Mouse (Mus musculus) CH12F3 (cell line): Measurements from ENCODE around the gene Dennd4a.

Experiments
- in situ Hi-C: fragments of 300-500 bp; cut with MboI; formaldehyde crosslinking; loops from 2 replicates; pipeline ENCODE4 v1.14.3; 2020; ENCODE audit warnings: low sequenced_read_pairs

Gene Dennd4a

GRCm38 (mm10) chr9:64913406-64913805 lies 102.3 kb downstream of the Dennd4a start:
- in situ Hi-C loops = no loop called here

GRCm38 (mm10) chr9:64913973-64914372 lies 102.8 kb downstream of the Dennd4a start:
- in situ Hi-C loops = no loop called here

GRCm38 (mm10) chr9:64914629-64915028 lies 103.5 kb downstream of the Dennd4a start:
- in situ Hi-C loops = no loop called here

GRCm38 (mm10) chr9:64918560-64918959 lies 107.4 kb downstream of the Dennd4a start:
- in situ Hi-C loops = no loop called here

- in situ Hi-C loops = no loop called here
These were observed 114.6 kb downstream of the Dennd4a start for GRCm38 (mm10) chr9:64925771-64926170.

- in situ Hi-C loops = no loop called here
These were observed 115.3 kb downstream of the Dennd4a start for GRCm38 (mm10) chr9:64926201-64926991.

GRCm38 (mm10) chr9:64930256-64930655 lies 119.1 kb downstream of the Dennd4a start:
- in situ Hi-C loops = no loop called here

GRCm38 (mm10) chr9:64931751-64932610 lies 120.8 kb downstream of the Dennd4a start:
- in situ Hi-C loops = no loop called here

GRCm38 (mm10) chr9:64934015-64934754 lies 123.0 kb downstream of the Dennd4a start:
- in situ Hi-C loops = no loop called here

- in situ Hi-C loops = no loop called here
These were observed 125.4 kb downstream of the Dennd4a start for GRCm38 (mm10) chr9:64936508-64936907.

GRCm38 (mm10) chr9:64937491-64937890 lies 126.4 kb downstream of the Dennd4a start:
- in situ Hi-C loops = no loop called here

GRCm38 (mm10) chr9:64938535-64938934 lies 127.4 kb downstream of the Dennd4a start:
- in situ Hi-C loops = no loop called here

- in situ Hi-C loops = no loop called here
These were observed 128.1 kb downstream of the Dennd4a start for GRCm38 (mm10) chr9:64939281-64939680.

- in situ Hi-C loops = no loop called here
These were observed 128.7 kb downstream of the Dennd4a start for GRCm38 (mm10) chr9:64939790-64940189.

GRCm38 (mm10) chr9:64940731-64941346 lies 129.7 kb downstream of the Dennd4a start:
- in situ Hi-C loops = no loop called here

GRCm38 (mm10) chr9:64941650-64942049 lies 130.5 kb downstream of the Dennd4a start:
- in situ Hi-C loops = no loop called here

- in situ Hi-C loops = no loop called here
These were observed 132.9 kb downstream of the Dennd4a start for GRCm38 (mm10) chr9:64943997-64944396.

GRCm38 (mm10) chr9:64947483-64948095 lies 136.4 kb downstream of the Dennd4a start:
- in situ Hi-C loops = no loop called here

- in situ Hi-C loops = no loop called here
These were observed 140.1 kb downstream of the Dennd4a start, which contains the start of gene Slc24a1 for GRCm38 (mm10) chr9:64951161-64951657. TSS of gene Slc24a1 (minus strand) at chr9:64951607.

- in situ Hi-C loops = no loop called here
These were observed 140.9 kb downstream of the Dennd4a start for GRCm38 (mm10) chr9:64952055-64952454.
